Mouse (Mus musculus): ENCODE data around the gene Slc25a14. TPM values are rescaled to one million over a fixed set of nuclear protein-coding genes. Genes with fewer than 3 reads are reported as not detected.
A peak's percentile ranks its signal among the peaks of the same experiment; 100 is the strongest.

Gene Slc25a14
- polyA plus RNA-seq, 1 experiment from 2014 or later, result 8.1 TPM

DNA sequence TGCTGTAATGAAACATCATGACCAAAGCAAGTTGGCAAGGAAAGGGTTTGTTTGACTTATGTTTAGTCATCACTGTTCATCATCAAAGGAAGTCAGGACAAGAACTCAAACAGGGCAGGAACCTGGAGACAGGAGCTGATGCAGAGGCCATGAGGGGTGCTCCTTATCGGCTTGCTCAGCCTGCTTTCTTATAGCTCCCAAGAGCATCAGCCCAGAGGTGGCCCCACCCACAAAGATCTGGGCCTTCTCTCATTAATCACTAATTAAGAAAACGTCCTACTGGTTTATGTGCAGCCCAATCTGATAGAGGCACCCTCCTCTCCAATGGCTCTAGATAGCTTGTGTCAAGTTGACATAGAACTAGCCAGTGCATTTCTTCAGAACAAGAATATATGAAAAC lies 18.3 kb upstream of the Slc25a14 start:
- no peaks in the 10 kb centered on the region for H3K4me1 ChIP-seq (replicated peaks; ENCODE audit: control insufficient read depth, insufficient read depth)
- no peaks in the 10 kb centered on the region for H3K36me3 ChIP-seq (ENCODE audit: control insufficient read depth, insufficient read depth, low read length)
- no peak for DNase-seq (ENCODE audit: low spot score)
- H3K4me2 ChIP-seq (replicated peaks; ENCODE audit: low read depth), result no peak overlapping the region
- no peaks in the 10 kb centered on the region for H3K9me3 ChIP-seq (ENCODE audit: control insufficient read depth, low read length)
- WGBS, result 42% methylated on average over 2 of the region's 2 CpGs
- no peak overlapping the region for H3K9ac ChIP-seq (ENCODE audit: low read length)
- no peak overlapping the region for H3K27ac ChIP-seq (replicated peaks)
- ATAC-seq (ENCODE audit: low FRiP score, low TSS enrichment), result no peak
- no peaks in the 10 kb centered on the region for H3K27me3 ChIP-seq (ENCODE audit: control insufficient read depth, insufficient read depth, low read length)
- no peak overlapping the region for H3K4me3 ChIP-seq (ENCODE audit: low read depth, low read length)
- TF ChIP-seq EP300 (optimal IDR thresholded peaks at IDR 0.05) (no peak), CTCF (IDR thresholded peaks at IDR 0.05; ENCODE audit: low read depth) (no peak)

DNA sequence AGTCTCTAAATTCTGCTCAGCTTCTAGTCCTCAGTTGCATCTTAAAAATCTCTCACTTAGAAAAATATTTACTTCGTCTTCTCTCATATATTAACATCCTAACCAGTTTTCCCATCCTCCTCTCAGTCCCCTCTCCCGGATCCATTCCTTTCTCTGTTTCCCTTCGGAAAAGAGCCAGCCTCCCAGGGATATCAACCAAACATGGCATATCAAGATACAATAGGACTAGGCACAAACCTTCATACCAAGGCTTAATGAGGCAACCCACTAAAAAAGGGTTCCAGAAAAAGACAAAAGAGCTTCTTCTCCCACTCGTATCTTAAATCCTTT lies 199 bp upstream of the Slc25a14 start:
- ATAC-seq (ENCODE audit: low FRiP score, low TSS enrichment) (no peak), DNase-seq (ENCODE audit: low spot score) (no peak)

DNA sequence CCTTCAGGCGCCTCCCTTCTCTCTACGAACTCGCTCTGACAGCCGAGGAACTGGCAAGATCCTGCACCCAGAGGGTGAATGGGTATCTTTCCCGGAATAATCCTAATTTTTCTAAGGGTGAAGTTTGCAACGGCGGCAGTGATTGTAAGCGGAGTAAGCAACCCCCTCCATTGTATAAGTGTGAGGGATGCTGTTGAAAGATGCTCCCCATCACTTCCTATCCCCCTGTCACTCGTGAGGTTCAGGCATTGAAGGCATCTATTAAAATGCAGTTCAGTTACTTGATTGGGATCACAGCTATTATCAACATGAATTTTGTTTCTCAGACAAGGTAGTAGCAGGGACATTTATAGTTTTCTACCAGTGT lies 824 bp downstream of the Slc25a14 start:
- no peak for DNase-seq (ENCODE audit: low spot score)
- Histone ChIP-seq H3K4me1 (replicated peaks; ENCODE audit: control insufficient read depth, insufficient read depth) (no peaks in the 10 kb centered on the region), H3K27me3 (ENCODE audit: control insufficient read depth, insufficient read depth, low read length) (no peaks in the 10 kb centered on the region), H3K27ac (replicated peaks) (0 out of 2 replicates have a peak overlapping the region, but pooled peaks have one; percentile 40), H3K9ac (ENCODE audit: low read length) (peak overlapping the region; percentile 55), H3K4me3 (ENCODE audit: low read depth, low read length) (peak overlapping the region; percentile 56), H3K9me3 (ENCODE audit: control insufficient read depth, low read length) (no peaks in the 10 kb centered on the region), H3K4me2 (replicated peaks; ENCODE audit: low read depth) (peak overlapping the region; percentile 52), H3K36me3 (ENCODE audit: control insufficient read depth, insufficient read depth, low read length) (no peaks in the 10 kb centered on the region)
- 17% methylated on average over 8 of the region's 9 CpGs for WGBS
- TF ChIP-seq EP300 (optimal IDR thresholded peaks at IDR 0.05) (no peak), CTCF (IDR thresholded peaks at IDR 0.05; ENCODE audit: low read depth) (no peak)
- ATAC-seq (ENCODE audit: low FRiP score, low TSS enrichment), result no peak

More for the DNA sequence above, 199 bp upstream of the Slc25a14 start:
- Histone ChIP-seq H3K36me3 (ENCODE audit: control insufficient read depth, insufficient read depth, low read length) (no peaks in the 10 kb centered on the region), H3K4me1 (replicated peaks; ENCODE audit: control insufficient read depth, insufficient read depth) (no peaks in the 10 kb centered on the region), H3K4me3 (ENCODE audit: low read depth, low read length) (peak overlapping the region; percentile 56), H3K27ac (replicated peaks) (no peak overlapping the region), H3K9ac (ENCODE audit: low read length) (no peak overlapping the region), H3K9me3 (ENCODE audit: control insufficient read depth, low read length) (no peaks in the 10 kb centered on the region), H3K27me3 (ENCODE audit: control insufficient read depth, insufficient read depth, low read length) (no peaks in the 10 kb centered on the region), H3K4me2 (replicated peaks; ENCODE audit: low read depth) (peak overlapping the region; percentile 52)
- TF ChIP-seq EP300 (optimal IDR thresholded peaks at IDR 0.05) (no peak), CTCF (IDR thresholded peaks at IDR 0.05; ENCODE audit: low read depth) (no peak)
- WGBS, result 27% methylated on average over 4 of the region's 4 CpGs

DNA sequence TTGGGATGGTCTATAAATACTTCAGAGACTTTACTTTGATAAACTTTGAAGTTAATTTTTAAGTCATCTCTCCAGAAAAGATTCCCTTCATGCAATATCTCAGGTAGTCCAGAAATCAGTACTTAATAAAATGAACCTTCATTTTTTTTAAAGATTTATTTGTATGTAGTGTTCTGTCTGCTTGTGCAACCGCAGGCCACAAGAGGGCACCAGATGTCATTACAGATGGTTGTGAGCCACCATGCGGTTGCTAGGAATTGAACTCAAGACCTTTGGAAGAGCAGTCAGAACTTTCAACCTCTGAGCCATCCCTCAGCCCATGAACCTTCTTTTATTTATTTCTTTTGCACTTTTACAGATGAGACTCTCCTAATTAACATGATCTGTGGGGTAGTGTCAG lies 13.8 kb downstream of the Slc25a14 start:
- DNase-seq (ENCODE audit: low spot score), result no peak
- H3K9me3 ChIP-seq (ENCODE audit: control insufficient read depth, low read length), result no peaks in the 10 kb centered on the region
- 74% methylated on average over 2 of the region's 2 CpGs for WGBS
- peak; percentile 41 for TF ChIP-seq CTCF (IDR thresholded peaks at IDR 0.05; ENCODE audit: low read depth)
- no peak for TF ChIP-seq EP300 (optimal IDR thresholded peaks at IDR 0.05)
- no peak overlapping the region for H3K9ac ChIP-seq (ENCODE audit: low read length)
- no peak for ATAC-seq (ENCODE audit: low FRiP score, low TSS enrichment)
- H3K27me3 ChIP-seq (ENCODE audit: control insufficient read depth, insufficient read depth, low read length), result no peaks in the 10 kb centered on the region
- no peaks in the 10 kb centered on the region for H3K4me1 ChIP-seq (replicated peaks; ENCODE audit: control insufficient read depth, insufficient read depth)
- H3K27ac ChIP-seq (replicated peaks), result no peak overlapping the region
- H3K36me3 ChIP-seq (ENCODE audit: control insufficient read depth, insufficient read depth, low read length), result no peaks in the 10 kb centered on the region
- H3K4me2 ChIP-seq (replicated peaks; ENCODE audit: low read depth), result no peak overlapping the region
- H3K4me3 ChIP-seq (ENCODE audit: low read depth, low read length), result no peak overlapping the region

DNA sequence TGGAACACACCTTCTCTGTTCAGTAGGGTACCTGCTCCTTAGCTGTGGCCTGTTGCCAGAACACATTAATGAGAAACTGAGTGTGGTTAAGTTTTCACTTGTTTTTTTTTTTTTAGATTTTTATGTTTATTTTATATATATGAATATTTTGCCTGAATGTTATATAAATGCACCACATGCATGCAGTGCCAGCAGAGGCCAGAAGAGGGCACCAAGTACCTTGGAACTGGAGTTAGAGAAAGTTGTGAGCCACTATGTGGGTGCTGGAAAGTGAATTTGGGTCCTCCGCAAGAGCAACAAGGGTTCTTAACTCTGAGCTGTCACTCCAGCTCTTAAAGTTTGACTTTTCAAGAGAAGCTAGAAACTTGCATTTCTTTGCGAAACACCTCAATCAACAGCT lies 20.9 kb downstream of the Slc25a14 start:
- peak; percentile 17 for DNase-seq (ENCODE audit: low spot score)
- Histone ChIP-seq H3K27me3 (ENCODE audit: control insufficient read depth, insufficient read depth, low read length) (no peaks in the 10 kb centered on the region), H3K27ac (replicated peaks) (no peak overlapping the region), H3K4me1 (replicated peaks; ENCODE audit: control insufficient read depth, insufficient read depth) (no peaks in the 10 kb centered on the region), H3K9me3 (ENCODE audit: control insufficient read depth, low read length) (no peaks in the 10 kb centered on the region), H3K9ac (ENCODE audit: low read length) (no peak overlapping the region), H3K4me3 (ENCODE audit: low read depth, low read length) (no peak overlapping the region), H3K36me3 (ENCODE audit: control insufficient read depth, insufficient read depth, low read length) (no peaks in the 10 kb centered on the region), H3K4me2 (replicated peaks; ENCODE audit: low read depth) (no peak overlapping the region)
- WGBS, result 87% methylated on average over 2 of the region's 2 CpGs
- TF ChIP-seq CTCF (IDR thresholded peaks at IDR 0.05; ENCODE audit: low read depth) (peak; percentile 66), EP300 (optimal IDR thresholded peaks at IDR 0.05) (no peak)
- ATAC-seq (ENCODE audit: low FRiP score, low TSS enrichment), result no peak

DNA sequence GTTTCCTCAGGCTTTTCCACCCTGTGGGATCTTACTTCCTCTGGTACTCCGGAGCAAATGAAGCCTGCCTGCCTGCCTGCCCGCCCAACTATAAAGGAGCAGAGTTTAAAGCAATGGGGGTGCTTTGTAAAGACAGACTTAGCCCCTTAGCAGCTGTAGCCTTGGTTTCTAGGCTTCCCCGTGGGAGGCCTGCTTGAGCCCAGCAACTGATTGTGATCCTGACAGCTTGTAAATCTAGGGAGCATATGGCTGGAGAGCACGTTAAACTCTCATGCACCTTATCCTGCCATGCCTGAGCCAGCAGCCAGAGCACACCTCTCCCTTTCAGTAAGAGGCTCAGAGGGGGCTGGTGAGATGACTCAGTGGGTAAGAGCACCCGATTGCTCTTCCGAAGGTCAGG lies 43.6 kb downstream of the Slc25a14 start:
- no peaks in the 10 kb centered on the region for H3K36me3 ChIP-seq (ENCODE audit: control insufficient read depth, insufficient read depth, low read length)
- H3K4me1 ChIP-seq (replicated peaks; ENCODE audit: control insufficient read depth, insufficient read depth), result no peaks in the 10 kb centered on the region
- H3K9ac ChIP-seq (ENCODE audit: low read length), result no peak overlapping the region
- TF ChIP-seq CTCF (IDR thresholded peaks at IDR 0.05; ENCODE audit: low read depth) (no peak), EP300 (optimal IDR thresholded peaks at IDR 0.05) (no peak)
- no peak overlapping the region for H3K4me2 ChIP-seq (replicated peaks; ENCODE audit: low read depth)
- no peaks in the 10 kb centered on the region for H3K27me3 ChIP-seq (ENCODE audit: control insufficient read depth, insufficient read depth, low read length)
- DNase-seq (ENCODE audit: low spot score) (no peak), ATAC-seq (ENCODE audit: low FRiP score, low TSS enrichment) (no peak)
- 37% methylated on average over 6 of the region's 6 CpGs for WGBS
- H3K27ac ChIP-seq (replicated peaks), result no peak overlapping the region
- no peak overlapping the region for H3K4me3 ChIP-seq (ENCODE audit: low read depth, low read length)
- H3K9me3 ChIP-seq (ENCODE audit: control insufficient read depth, low read length), result no peaks in the 10 kb centered on the region
